Mouse (Mus musculus): ENCODE results near the gene Nostrin. TPM values are rescaled to one million over a fixed set of nuclear protein-coding genes. Genes with fewer than 3 reads are reported as not detected.

Gene Nostrin
- polyA plus RNA-seq, 1 experiment from 2014 or later = 24.0 TPM

DNA sequence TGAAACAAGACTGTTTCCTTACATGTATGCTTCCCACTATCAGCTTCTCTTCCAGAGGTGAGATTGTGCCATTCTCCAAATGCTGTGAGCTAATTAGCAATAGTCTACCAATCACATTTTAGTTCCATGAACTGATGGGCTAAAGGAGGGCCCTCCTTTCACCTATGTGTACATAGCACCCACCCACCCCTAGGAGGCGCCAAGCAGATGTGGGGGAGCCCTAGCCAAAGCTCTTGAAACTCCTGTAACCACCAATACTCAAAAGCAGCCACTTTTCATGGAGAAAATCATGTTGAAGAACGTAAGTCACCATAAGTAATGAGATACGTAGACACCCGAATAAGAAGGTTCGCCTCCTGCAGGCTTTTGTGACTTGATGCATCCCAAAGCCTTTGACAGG is 23.0 kb upstream of the Nostrin start:
- Histone ChIP-seq H3K36me3 (no peaks in the 10 kb centered on the region), H3K4me3 (replicated peaks) (no peak overlapping the region), H3K9me3 (no peaks in the 10 kb centered on the region), H3K27ac (no peak overlapping the region), H3K4me1 (replicated peaks) (0 out of 2 replicates have a peak, but pooled peaks cover 8% of the 10 kb centered on the region), H3K27me3 (replicated peaks) (no peaks in the 10 kb centered on the region), H3K4me2 (replicated peaks) (no peak overlapping the region), H3K9ac (no peak overlapping the region)
- 89% methylated on average over 5 of the region's 5 CpGs for whole genome bisulfite sequencing
- ATAC-seq = no peak

DNA sequence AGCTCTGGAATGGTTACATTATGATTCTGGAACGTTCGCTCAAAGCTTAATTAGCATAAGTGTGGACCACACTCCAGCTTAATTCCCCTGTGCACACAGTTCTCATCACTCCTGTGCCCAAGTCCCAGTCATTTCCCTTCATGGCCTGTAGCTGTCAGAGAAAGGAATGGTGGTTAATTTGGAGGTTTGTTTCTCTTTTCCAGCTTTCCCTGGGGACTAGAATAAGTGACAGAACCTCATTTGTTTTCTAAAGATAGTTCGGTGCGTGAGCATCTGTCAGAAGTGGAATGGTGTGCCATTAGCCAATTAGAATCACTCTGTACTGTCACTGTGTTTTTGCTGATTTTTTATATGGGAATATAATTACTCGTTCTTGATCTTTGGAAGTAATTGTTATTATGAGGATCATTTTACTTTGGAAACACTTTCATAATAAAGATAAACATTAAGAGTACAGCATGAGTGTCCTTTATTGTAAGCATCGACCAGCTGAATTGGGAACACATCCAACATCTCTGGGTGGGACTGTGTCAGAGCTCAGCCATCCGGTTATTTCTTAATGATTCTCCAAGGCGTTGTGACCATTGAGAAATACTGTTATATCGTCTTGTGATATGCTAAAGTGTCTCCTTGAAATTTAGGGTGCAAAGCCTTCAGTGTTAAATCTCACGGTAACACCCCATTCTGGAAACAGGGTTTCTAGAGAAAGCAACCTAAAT is 21.6 kb upstream of the Nostrin start:
- no peak overlapping the region for H3K27ac ChIP-seq
- 62% methylated on average over 10 of the region's 10 CpGs for WGBS
- no peak; the same call in 1 of the 2 replicates for ATAC-seq

DNA sequence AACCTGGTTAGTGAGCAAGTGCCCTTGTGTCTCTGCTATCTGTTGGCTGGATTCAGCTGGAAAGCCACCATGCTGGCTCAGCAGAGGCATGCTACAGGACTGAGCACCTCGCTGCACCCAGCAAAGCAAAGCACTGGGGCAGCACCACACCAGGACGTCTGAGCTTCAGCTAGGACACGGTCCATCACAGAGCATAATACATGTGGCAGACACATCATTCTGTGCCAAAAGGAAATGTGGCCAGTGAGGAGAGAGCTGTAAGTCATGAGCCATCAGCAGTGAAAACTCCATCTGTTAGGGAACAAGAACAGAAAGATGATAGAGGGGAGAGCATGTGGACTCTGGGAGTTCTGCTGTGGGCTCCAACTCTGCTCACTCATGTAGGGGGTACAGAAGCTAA is 19.7 kb upstream of the Nostrin start:
- Histone ChIP-seq H3K27ac (no peak overlapping the region), H3K27me3 (replicated peaks) (no peaks in the 10 kb centered on the region), H3K9me3 (no peaks in the 10 kb centered on the region), H3K4me1 (replicated peaks) (no peaks in the 10 kb centered on the region), H3K9ac (no peak overlapping the region), H3K4me3 (replicated peaks) (no peak overlapping the region), H3K4me2 (replicated peaks) (no peak overlapping the region), H3K36me3 (no peaks in the 10 kb centered on the region)
- no peak for ATAC-seq
- WGBS = 87% methylated on average over 3 of the region's 3 CpGs

More for the DNA sequence above, 21.6 kb upstream of the Nostrin start:
- Histone ChIP-seq H3K4me3 (replicated peaks) (no peak overlapping the region), H3K4me1 (replicated peaks) (0 out of 2 replicates have a peak, but pooled peaks cover 5% of the 10 kb centered on the region), H3K9ac (no peak overlapping the region), H3K27me3 (replicated peaks) (no peaks in the 10 kb centered on the region), H3K4me2 (replicated peaks) (no peak overlapping the region), H3K36me3 (no peaks in the 10 kb centered on the region), H3K9me3 (no peaks in the 10 kb centered on the region)

DNA sequence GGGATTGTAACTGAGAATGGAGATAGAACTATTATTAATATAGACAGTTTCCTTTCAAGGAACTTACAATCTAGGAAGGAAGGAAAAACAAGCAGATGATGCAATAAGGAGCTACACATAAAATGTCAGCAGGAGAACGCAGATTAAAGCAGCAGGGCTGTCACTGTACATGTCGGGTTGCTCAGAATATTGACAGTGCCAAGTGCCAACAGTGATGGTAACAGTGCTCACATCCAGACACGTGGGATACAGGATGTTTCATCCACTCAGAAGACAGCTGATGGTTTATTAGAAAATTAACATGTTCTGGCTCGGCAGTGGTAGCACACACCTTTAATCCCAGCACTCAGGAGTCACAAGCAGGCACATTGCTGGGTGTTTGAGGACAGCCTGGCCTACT is 18.8 kb upstream of the Nostrin start:
- no peak overlapping the region for H3K27ac ChIP-seq
- H3K27me3 ChIP-seq (replicated peaks) = no peaks in the 10 kb centered on the region
- no peak overlapping the region for H3K9ac ChIP-seq
- H3K36me3 ChIP-seq = no peaks in the 10 kb centered on the region
- H3K4me2 ChIP-seq (replicated peaks) = no peak overlapping the region
- no peak for ATAC-seq
- H3K4me3 ChIP-seq (replicated peaks) = no peak overlapping the region
- 78% methylated on average over 4 of the region's 4 CpGs for WGBS
- H3K4me1 ChIP-seq (replicated peaks) = no peaks in the 10 kb centered on the region
- no peaks in the 10 kb centered on the region for H3K9me3 ChIP-seq

DNA sequence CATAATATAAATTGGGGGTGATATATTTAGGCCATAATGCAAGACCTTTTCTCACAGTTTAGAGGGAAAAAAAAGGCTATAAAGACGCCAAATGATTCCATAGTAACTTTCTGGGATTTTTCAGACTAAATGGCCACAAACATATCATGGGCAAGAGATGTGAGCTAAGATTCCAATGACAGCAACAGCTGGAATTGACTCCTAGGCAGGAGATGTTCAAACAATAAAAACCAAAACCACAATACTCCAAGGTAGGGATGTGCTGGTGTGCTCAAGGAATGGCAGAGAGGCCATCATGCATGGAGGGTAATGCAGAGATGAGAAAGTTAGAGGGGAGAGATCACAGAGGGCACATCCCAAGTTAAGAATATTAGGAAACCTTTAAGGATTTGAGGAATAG is 16.6 kb upstream of the Nostrin start:
- H3K9me3 ChIP-seq = no peaks in the 10 kb centered on the region
- no peak overlapping the region for H3K27ac ChIP-seq
- no peak overlapping the region for H3K4me2 ChIP-seq (replicated peaks)
- no peaks in the 10 kb centered on the region for H3K27me3 ChIP-seq (replicated peaks)
- H3K36me3 ChIP-seq = no peaks in the 10 kb centered on the region
- WGBS = 82% methylated on average over 1 of the region's 1 CpGs
- H3K9ac ChIP-seq = no peak overlapping the region
- no peak overlapping the region for H3K4me3 ChIP-seq (replicated peaks)
- ATAC-seq = no peak
- H3K4me1 ChIP-seq (replicated peaks) = no peaks in the 10 kb centered on the region

DNA sequence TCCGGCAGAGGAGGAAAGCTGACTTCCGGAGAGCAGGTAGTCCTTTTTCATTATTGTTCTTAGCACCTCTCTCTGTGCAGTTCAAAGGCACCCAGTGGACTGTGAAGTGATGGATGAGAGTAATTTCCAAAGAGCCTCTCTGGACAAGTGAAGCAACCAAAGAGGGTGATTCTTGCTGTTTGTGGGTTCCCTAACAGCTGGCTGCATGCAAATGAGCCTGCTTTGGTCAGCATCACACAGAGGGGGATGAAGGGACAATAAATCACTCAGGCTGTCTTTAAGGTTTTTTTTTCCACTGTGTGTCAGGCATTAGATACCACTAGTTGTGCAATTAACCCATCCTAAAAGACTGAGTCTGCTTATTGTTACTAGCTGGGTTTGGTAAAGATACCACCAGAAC is 15.9 kb upstream of the Nostrin start:
- no peaks in the 10 kb centered on the region for H3K27me3 ChIP-seq (replicated peaks)
- H3K9ac ChIP-seq = no peak overlapping the region
- H3K9me3 ChIP-seq = no peaks in the 10 kb centered on the region
- no peak overlapping the region for H3K4me3 ChIP-seq (replicated peaks)
- no peaks in the 10 kb centered on the region for H3K36me3 ChIP-seq
- 54% methylated on average over 2 of the region's 2 CpGs for WGBS
- no peak overlapping the region for H3K27ac ChIP-seq
- H3K4me2 ChIP-seq (replicated peaks) = no peak overlapping the region
- no peaks in the 10 kb centered on the region for H3K4me1 ChIP-seq (replicated peaks)
- no peak for ATAC-seq

DNA sequence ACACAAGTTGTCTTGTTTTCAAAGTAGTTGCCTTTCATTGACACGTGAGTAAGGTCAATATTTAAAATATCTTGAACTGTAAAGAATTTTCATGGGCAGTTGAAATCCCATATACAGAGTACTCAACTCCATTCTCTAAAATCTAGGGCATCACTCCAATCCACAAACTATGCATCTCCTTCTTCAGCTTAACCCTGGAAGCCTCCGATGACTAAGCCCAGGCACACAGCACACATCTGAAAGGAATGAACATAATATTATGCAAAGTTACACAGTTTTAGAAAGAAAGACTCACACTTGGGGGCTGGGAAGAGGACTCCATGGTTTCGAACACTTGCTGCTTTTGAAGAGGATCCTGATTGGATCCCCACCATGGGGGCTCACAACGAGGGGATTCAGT is 13.9 kb upstream of the Nostrin start:
- no peak overlapping the region for H3K27ac ChIP-seq
- no peak overlapping the region for H3K4me2 ChIP-seq (replicated peaks)
- no peaks in the 10 kb centered on the region for H3K27me3 ChIP-seq (replicated peaks)
- no peaks in the 10 kb centered on the region for H3K36me3 ChIP-seq
- WGBS = 87% methylated on average over 4 of the region's 4 CpGs
- H3K9me3 ChIP-seq = no peaks in the 10 kb centered on the region
- H3K9ac ChIP-seq = no peak overlapping the region
- no peak for ATAC-seq
- no peaks in the 10 kb centered on the region for H3K4me1 ChIP-seq (replicated peaks)
- no peak overlapping the region for H3K4me3 ChIP-seq (replicated peaks)

DNA sequence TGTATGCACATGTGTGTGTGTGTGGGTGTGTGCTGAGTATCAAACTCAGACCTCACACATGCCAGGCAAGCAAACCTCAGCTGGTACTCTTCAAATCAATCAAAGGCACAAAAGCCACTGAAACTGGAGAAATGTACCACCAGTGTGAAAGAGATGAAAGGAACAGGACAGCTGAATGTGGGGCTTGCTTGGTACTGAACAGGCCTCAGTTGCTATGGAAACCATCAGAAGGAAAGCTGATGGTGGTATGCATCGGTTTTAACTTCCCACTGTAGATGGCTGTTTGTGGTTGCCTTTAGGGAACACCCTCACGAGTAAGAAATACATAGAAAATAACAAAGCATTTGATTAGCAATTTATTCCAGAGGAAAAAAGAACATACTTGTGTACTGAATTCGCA is 10.2 kb upstream of the Nostrin start:
- H3K4me1 ChIP-seq (replicated peaks) = 0 out of 2 replicates have a peak, but pooled peaks cover 4% of the 10 kb centered on the region
- WGBS = 79% methylated on average over 3 of the region's 3 CpGs

DNA sequence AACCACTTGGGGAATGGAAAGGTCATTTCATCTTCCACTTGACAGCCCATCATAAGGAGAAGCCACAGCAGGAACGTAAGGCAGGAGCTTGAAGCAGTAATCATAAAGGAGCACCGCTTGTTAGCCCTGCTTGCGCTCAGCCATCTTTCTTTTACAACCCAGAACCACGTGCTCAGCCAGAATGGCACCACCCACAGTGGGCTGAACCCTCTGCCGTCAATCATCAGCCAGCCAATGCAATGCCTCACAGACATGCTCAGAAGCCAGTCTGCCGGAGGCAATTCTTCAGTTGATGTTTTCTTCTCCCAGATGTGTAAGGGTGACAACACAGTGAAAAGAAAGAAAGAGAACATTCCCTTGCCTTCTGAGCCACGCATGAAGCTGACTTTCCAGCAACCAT is 7.3 kb upstream of the Nostrin start:
- Histone ChIP-seq H3K27ac (no peak overlapping the region), H3K9me3 (no peaks in the 10 kb centered on the region), H3K4me3 (replicated peaks) (no peak overlapping the region), H3K9ac (no peak overlapping the region), H3K36me3 (no peaks in the 10 kb centered on the region), H3K4me2 (replicated peaks) (no peak overlapping the region), H3K4me1 (replicated peaks) (0 out of 2 replicates have a peak, but pooled peaks cover 7% of the 10 kb centered on the region), H3K27me3 (replicated peaks) (no peaks in the 10 kb centered on the region)
- no peak for ATAC-seq
- 82% methylated on average over 7 of the region's 7 CpGs for WGBS

More for the DNA sequence above, 10.2 kb upstream of the Nostrin start:
- no peak overlapping the region for H3K4me3 ChIP-seq (replicated peaks)
- H3K27me3 ChIP-seq (replicated peaks) = no peaks in the 10 kb centered on the region
- H3K4me2 ChIP-seq (replicated peaks) = no peak overlapping the region
- no peaks in the 10 kb centered on the region for H3K36me3 ChIP-seq
- ATAC-seq = no peak
- H3K9me3 ChIP-seq = no peaks in the 10 kb centered on the region
- no peak overlapping the region for H3K9ac ChIP-seq
- H3K27ac ChIP-seq = no peak overlapping the region

DNA sequence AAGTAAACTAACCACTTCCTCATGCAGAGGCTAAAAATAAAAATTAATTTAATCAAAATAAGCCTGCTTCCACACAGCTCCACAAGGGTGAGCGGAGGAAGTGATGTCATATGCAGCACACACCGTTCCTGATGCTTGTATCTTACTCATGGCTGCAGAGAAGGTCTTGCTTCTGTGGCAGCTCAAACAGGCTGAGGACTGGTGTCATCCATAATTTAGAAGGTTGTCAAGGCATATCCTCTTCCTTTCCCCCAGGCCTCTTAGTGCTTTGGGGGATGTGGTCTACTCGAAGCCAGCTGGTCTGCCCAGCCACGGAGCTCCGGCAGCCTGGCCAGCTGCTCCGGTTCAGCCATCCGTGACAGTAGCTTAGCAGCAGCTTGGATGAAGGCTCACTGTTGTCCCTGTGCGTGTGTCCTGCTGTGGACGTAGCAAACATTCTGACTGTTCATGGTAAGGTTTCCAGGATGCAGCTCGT is 6.6 kb upstream of the Nostrin start:
- H3K27ac ChIP-seq = peak overlapping the region; percentile 49; the same call in 1 of the 2 replicates
- 0 out of 2 replicates have a peak, but pooled peaks cover 7% of the 10 kb centered on the region for H3K4me1 ChIP-seq (replicated peaks)
- no peaks in the 10 kb centered on the region for H3K36me3 ChIP-seq
- H3K9me3 ChIP-seq = no peaks in the 10 kb centered on the region
- H3K4me3 ChIP-seq (replicated peaks) = no peak overlapping the region
- H3K4me2 ChIP-seq (replicated peaks) = peak overlapping the region; percentile 17
- ATAC-seq = peak; percentile 69
- 43% methylated on average over 10 of the region's 10 CpGs for WGBS
- H3K9ac ChIP-seq = no peak overlapping the region
- H3K27me3 ChIP-seq (replicated peaks) = no peaks in the 10 kb centered on the region

DNA sequence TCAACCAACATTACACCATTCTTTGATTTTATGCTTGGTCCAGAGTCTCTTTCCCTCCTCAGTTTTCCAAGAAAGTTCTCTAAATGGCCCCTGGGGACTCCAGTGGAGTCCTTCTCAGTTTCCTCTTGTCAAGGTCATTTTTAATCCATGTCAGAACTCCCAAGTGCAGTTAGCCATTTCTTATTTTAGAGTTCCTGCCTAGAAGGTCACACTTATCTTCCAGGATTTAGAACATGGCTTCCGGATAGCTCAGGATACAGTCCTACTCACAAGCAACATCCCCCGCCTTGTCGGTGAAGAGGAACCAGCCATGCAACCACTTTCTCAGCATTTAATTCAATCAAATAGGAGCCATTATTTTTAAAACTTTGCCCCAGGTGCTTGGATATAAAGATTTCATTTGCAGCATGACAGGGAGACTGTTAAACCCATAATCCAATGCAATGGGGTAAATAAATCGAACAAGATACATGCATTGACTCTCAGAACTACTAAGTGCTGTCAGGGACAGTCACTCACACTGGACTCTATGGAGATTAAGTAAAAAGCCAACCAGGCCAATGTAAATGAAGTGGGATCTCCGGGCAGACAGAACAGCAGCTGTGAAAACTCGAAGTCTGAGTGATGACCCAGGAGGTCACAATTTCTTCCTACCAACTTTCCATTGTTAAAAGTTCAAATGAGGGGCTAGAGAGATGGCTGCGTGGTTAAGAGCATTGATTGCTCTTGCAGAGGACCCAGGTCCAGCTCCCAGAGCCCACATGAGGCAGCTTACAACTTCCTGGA is 6.0 kb upstream of the Nostrin start:
- peak overlapping the region; percentile 49; the same call in 1 of the 2 replicates for H3K27ac ChIP-seq
- ATAC-seq = no peak
- 60% methylated on average over 7 of the region's 7 CpGs for WGBS
- no peaks in the 10 kb centered on the region for H3K36me3 ChIP-seq
- no peak overlapping the region for H3K4me3 ChIP-seq (replicated peaks)
- 0 out of 2 replicates have a peak, but pooled peaks cover 7% of the 10 kb centered on the region for H3K4me1 ChIP-seq (replicated peaks)
- no peak overlapping the region for H3K4me2 ChIP-seq (replicated peaks)
- no peaks in the 10 kb centered on the region for H3K9me3 ChIP-seq
- no peaks in the 10 kb centered on the region for H3K27me3 ChIP-seq (replicated peaks)
- no peak overlapping the region for H3K9ac ChIP-seq

DNA sequence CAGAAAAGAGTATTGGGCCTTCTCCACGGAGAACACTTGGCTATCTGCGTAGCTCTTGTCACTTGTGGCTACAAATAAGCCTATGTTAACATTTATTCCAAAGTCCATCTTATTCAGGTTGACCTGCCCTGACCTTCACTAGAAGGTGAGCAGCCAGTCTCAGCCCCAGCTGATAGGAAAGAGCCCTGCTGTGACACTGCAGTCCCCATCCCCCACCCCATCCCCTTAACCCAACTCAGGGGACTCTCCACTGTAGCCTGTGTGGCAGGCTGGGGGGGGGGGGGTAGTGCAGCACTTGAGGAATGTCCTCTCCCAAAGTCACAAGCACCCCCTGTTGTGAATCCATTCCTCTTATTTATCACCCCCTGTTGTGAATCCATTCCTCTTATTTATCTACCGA is 3.6 kb upstream of the Nostrin start:
- ATAC-seq = no peak
- Histone ChIP-seq H3K27ac (no peak overlapping the region), H3K4me1 (replicated peaks) (peaks cover 19% of the 10 kb centered on the region), H3K4me2 (replicated peaks) (no peak overlapping the region), H3K9me3 (no peaks in the 10 kb centered on the region), H3K9ac (no peak overlapping the region), H3K27me3 (replicated peaks) (no peaks in the 10 kb centered on the region), H3K4me3 (replicated peaks) (no peak overlapping the region), H3K36me3 (no peaks in the 10 kb centered on the region)
- WGBS = 65% methylated on average over 3 of the region's 3 CpGs
